Mouse (Mus musculus): ENCODE results near the gene Lrp2. TPM values are rescaled to one million over a fixed set of nuclear protein-coding genes. Genes with fewer than 3 reads are reported as not detected.
A peak's percentile ranks its signal among the peaks of the same experiment; 100 is the strongest.

The Lrp2 gene
- polyA plus RNA-seq, 1 experiment from 2014 or later = 0.84 TPM

GRCm38 (mm10) chr2:69563492-69563891 lies 22.4 kb downstream of the Lrp2 start:
- WGBS = 47% methylated on average over 6 of the region's 6 CpGs
- Histone ChIP-seq H3K4me2 (replicated peaks; ENCODE audit: low read depth, low read length) (no peak overlapping the region), H3K9ac (replicated peaks; ENCODE audit: low read depth, low read length) (no peak overlapping the region), H3K27me3 (ENCODE audit: control insufficient read depth, insufficient read depth, low read length) (peaks cover 6% of the 10 kb centered on the region; the same call in 1 of the 2 replicates), H3K4me1 (ENCODE audit: control insufficient read depth, insufficient read depth, low read length) (no peaks in the 10 kb centered on the region), H3K27ac (ENCODE audit: low read length) (no peak overlapping the region), H3K36me3 (ENCODE audit: control insufficient read depth, insufficient read depth, low read length) (no peaks in the 10 kb centered on the region), H3K9me3 (ENCODE audit: control insufficient read depth, low read depth, low read length) (no peaks in the 10 kb centered on the region), H3K4me3 (ENCODE audit: low read depth, low read length) (no peak overlapping the region)
- ATAC-seq (ENCODE audit: insufficient number of reproducible peaks, insufficient read depth, low FRiP score, low read depth) = no peak

DNA sequence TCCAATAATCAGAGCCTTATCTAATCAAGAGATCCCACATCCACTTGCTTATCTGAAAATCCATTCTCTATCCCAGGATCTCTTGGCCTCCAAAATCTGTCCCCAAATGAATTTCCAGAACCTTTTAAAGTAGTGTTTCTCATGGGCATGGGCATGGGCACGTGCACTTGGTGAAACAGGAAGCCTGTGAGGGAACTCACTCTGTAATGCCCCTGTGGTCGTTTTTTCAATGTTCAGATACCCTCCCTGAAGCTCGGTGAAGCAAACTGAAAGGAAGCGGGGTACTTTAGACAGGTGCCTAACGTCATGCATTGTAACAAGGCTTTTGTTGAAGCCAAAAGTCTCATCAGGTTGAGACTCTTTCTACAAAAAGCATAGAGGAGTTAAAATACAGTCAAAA lies 23.1 kb downstream of the Lrp2 start:
- no peak overlapping the region for H3K9ac ChIP-seq (replicated peaks; ENCODE audit: low read depth, low read length)

DNA sequence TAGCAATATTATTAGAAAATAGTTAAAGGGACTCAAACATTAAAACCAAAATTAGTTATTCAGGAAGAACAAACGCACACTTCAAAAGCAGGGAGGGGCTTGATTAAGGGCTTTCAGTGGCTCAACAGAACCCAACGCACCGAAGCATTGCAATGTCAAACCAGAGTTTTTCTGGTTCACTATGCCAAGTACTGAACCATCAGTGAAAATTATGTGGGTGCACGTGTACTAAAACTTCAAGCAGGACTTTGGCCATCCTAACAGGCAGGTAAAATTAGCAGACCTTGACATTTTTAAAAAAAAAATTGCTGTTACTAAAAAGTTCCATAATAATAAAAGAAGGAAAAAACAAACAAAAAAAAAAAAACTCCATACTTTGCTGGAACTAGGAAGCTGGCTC lies 25.6 kb downstream of the Lrp2 start:
- WGBS = 56% methylated on average over 4 of the region's 4 CpGs

More for the DNA sequence above, 23.1 kb downstream of the Lrp2 start:
- Histone ChIP-seq H3K27ac (ENCODE audit: low read length) (no peak overlapping the region), H3K4me2 (replicated peaks; ENCODE audit: low read depth, low read length) (no peak overlapping the region), H3K4me3 (ENCODE audit: low read depth, low read length) (no peak overlapping the region), H3K36me3 (ENCODE audit: control insufficient read depth, insufficient read depth, low read length) (no peaks in the 10 kb centered on the region), H3K9me3 (ENCODE audit: control insufficient read depth, low read depth, low read length) (no peaks in the 10 kb centered on the region), H3K27me3 (ENCODE audit: control insufficient read depth, insufficient read depth, low read length) (peaks cover 6% of the 10 kb centered on the region; the same call in 1 of the 2 replicates), H3K4me1 (ENCODE audit: control insufficient read depth, insufficient read depth, low read length) (no peaks in the 10 kb centered on the region)
- ATAC-seq (ENCODE audit: insufficient number of reproducible peaks, insufficient read depth, low FRiP score, low read depth) = no peak
- WGBS = 62% methylated on average over 5 of the region's 5 CpGs

DNA sequence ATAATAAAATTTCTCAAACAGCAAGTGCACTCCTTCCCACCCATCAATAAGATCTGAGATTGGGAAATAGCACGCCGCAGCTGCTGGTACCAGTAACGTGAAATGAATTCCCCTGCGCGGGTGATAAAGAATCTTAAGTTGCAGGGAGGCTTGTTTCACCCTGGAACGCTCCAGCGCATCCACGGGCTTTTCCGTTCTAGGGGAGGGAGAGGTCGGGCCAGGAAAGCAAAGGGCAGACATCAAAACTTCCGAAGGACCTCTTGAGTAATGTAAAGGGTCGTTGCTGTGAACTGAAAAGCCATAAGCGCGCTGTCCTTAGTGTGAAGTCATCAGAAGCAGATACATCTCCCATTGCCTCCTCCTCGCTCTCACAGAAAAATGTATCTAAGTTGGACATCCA lies 26.5 kb downstream of the Lrp2 start:
- H3K27ac ChIP-seq (ENCODE audit: low read length) = no peak overlapping the region
- H3K36me3 ChIP-seq (ENCODE audit: control insufficient read depth, insufficient read depth, low read length) = no peaks in the 10 kb centered on the region
- no peak overlapping the region for H3K9ac ChIP-seq (replicated peaks; ENCODE audit: low read depth, low read length)
- peaks cover 6% of the 10 kb centered on the region; the same call in 1 of the 2 replicates for H3K27me3 ChIP-seq (ENCODE audit: control insufficient read depth, insufficient read depth, low read length)
- no peaks in the 10 kb centered on the region for H3K4me1 ChIP-seq (ENCODE audit: control insufficient read depth, insufficient read depth, low read length)
- no peak overlapping the region for H3K4me2 ChIP-seq (replicated peaks; ENCODE audit: low read depth, low read length)
- H3K9me3 ChIP-seq (ENCODE audit: control insufficient read depth, low read depth, low read length) = no peaks in the 10 kb centered on the region
- no peak overlapping the region for H3K4me3 ChIP-seq (ENCODE audit: low read depth, low read length)
- no peak for ATAC-seq (ENCODE audit: insufficient number of reproducible peaks, insufficient read depth, low FRiP score, low read depth)
- 34% methylated on average over 15 of the region's 15 CpGs for WGBS

More for the DNA sequence above, 25.6 kb downstream of the Lrp2 start:
- ATAC-seq (ENCODE audit: insufficient number of reproducible peaks, insufficient read depth, low FRiP score, low read depth) = no peak
- Histone ChIP-seq H3K36me3 (ENCODE audit: control insufficient read depth, insufficient read depth, low read length) (no peaks in the 10 kb centered on the region), H3K4me1 (ENCODE audit: control insufficient read depth, insufficient read depth, low read length) (no peaks in the 10 kb centered on the region), H3K4me3 (ENCODE audit: low read depth, low read length) (no peak overlapping the region), H3K4me2 (replicated peaks; ENCODE audit: low read depth, low read length) (no peak overlapping the region), H3K9me3 (ENCODE audit: control insufficient read depth, low read depth, low read length) (no peaks in the 10 kb centered on the region), H3K27ac (ENCODE audit: low read length) (no peak overlapping the region), H3K27me3 (ENCODE audit: control insufficient read depth, insufficient read depth, low read length) (peaks cover 6% of the 10 kb centered on the region; the same call in 1 of the 2 replicates), H3K9ac (replicated peaks; ENCODE audit: low read depth, low read length) (no peak overlapping the region)

DNA sequence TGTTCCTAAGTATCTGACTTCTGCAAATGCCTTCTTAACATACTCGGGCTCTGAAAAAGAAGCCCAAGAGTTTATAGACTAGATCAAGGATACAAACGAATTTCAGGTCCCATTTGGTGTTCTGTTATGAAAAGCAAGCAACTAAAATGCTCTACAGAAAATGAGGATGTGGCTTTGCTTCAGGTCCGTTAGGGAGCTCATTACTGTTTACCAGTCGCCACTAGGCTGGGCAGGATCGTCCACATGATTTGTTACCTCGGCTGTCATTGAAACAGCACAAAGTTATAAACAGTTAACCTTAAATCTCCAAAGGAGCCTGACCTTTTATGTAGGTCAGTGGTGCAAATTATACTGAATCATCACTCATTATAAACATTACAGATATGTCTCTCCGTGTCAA lies 29.2 kb downstream of the Lrp2 start:
- Histone ChIP-seq H3K36me3 (ENCODE audit: control insufficient read depth, insufficient read depth, low read length) (no peaks in the 10 kb centered on the region), H3K9me3 (ENCODE audit: control insufficient read depth, low read depth, low read length) (no peaks in the 10 kb centered on the region), H3K4me1 (ENCODE audit: control insufficient read depth, insufficient read depth, low read length) (no peaks in the 10 kb centered on the region), H3K27ac (ENCODE audit: low read length) (no peak overlapping the region), H3K27me3 (ENCODE audit: control insufficient read depth, insufficient read depth, low read length) (peaks cover 6% of the 10 kb centered on the region; the same call in 1 of the 2 replicates), H3K9ac (replicated peaks; ENCODE audit: low read depth, low read length) (no peak overlapping the region), H3K4me3 (ENCODE audit: low read depth, low read length) (no peak overlapping the region), H3K4me2 (replicated peaks; ENCODE audit: low read depth, low read length) (no peak overlapping the region)
- WGBS = 25% methylated on average over 7 of the region's 7 CpGs
- ATAC-seq (ENCODE audit: insufficient number of reproducible peaks, insufficient read depth, low FRiP score, low read depth) = no peak

DNA sequence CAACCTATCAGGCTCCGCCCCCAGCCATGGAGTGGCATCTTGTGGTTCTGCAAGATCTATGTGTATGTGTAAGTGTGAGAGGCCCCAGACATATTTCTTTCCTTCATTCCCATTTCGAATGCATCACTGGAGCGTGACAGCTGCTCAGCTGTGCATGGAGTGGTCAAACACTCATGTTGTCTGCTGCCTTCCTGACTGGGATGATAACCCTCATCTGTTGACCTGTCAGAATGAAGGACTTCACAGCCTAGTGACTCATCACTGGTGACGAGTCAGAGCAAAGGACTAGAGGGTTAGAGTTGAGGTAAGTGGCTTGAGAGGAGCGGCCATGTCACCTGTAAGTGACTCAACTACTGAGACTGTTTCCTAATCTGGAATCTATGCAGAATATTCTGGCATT lies 34.2 kb downstream of the Lrp2 start:
- Histone ChIP-seq H3K4me1 (ENCODE audit: control insufficient read depth, insufficient read depth, low read length) (no peaks in the 10 kb centered on the region), H3K4me2 (replicated peaks; ENCODE audit: low read depth, low read length) (no peak overlapping the region)
- 75% methylated on average over 5 of the region's 5 CpGs for WGBS

GRCm38 (mm10) chr2:69546823-69547222 lies 39.0 kb downstream of the Lrp2 start:
- H3K9ac ChIP-seq (replicated peaks; ENCODE audit: low read depth, low read length) = no peak overlapping the region
- H3K27me3 ChIP-seq (ENCODE audit: control insufficient read depth, insufficient read depth, low read length) = no peaks in the 10 kb centered on the region
- no peak overlapping the region for H3K27ac ChIP-seq (ENCODE audit: low read length)
- no peak overlapping the region for H3K4me3 ChIP-seq (ENCODE audit: low read depth, low read length)
- H3K4me2 ChIP-seq (replicated peaks; ENCODE audit: low read depth, low read length) = no peak overlapping the region
- WGBS = 78% methylated on average over 11 of the region's 11 CpGs
- no peak for ATAC-seq (ENCODE audit: insufficient number of reproducible peaks, insufficient read depth, low FRiP score, low read depth)
- no peaks in the 10 kb centered on the region for H3K36me3 ChIP-seq (ENCODE audit: control insufficient read depth, insufficient read depth, low read length)
- H3K4me1 ChIP-seq (ENCODE audit: control insufficient read depth, insufficient read depth, low read length) = no peaks in the 10 kb centered on the region
- no peaks in the 10 kb centered on the region for H3K9me3 ChIP-seq (ENCODE audit: control insufficient read depth, low read depth, low read length)

More for the DNA sequence above, 34.2 kb downstream of the Lrp2 start:
- Histone ChIP-seq H3K27ac (ENCODE audit: low read length) (no peak overlapping the region), H3K9ac (replicated peaks; ENCODE audit: low read depth, low read length) (no peak overlapping the region), H3K9me3 (ENCODE audit: control insufficient read depth, low read depth, low read length) (no peaks in the 10 kb centered on the region), H3K27me3 (ENCODE audit: control insufficient read depth, insufficient read depth, low read length) (no peaks in the 10 kb centered on the region), H3K36me3 (ENCODE audit: control insufficient read depth, insufficient read depth, low read length) (no peaks in the 10 kb centered on the region), H3K4me3 (ENCODE audit: low read depth, low read length) (no peak overlapping the region)
- ATAC-seq (ENCODE audit: insufficient number of reproducible peaks, insufficient read depth, low FRiP score, low read depth) = no peak

DNA sequence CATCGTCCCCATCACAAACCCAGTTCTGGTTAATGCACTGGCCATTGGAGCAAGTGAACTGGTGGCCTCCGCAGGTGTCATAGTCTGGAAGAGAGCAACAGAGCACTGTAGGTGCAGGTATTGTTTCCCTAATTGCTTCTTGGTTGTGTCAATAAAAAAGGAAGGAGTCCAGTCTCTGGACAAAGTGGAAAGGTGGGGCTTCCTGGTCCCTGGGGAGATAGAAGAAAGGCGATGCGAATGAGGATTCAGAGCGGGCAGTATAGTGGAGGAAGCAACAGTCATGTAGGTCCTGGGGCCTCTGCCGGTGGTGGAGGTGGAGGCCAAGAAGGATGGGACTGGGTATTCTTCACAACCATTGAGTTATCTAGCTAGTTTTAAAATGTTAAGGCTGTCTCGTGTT lies 49.8 kb downstream of the Lrp2 start:
- Histone ChIP-seq H3K27me3 (ENCODE audit: control insufficient read depth, insufficient read depth, low read length) (no peaks in the 10 kb centered on the region), H3K4me3 (ENCODE audit: low read depth, low read length) (no peak overlapping the region), H3K4me2 (replicated peaks; ENCODE audit: low read depth, low read length) (no peak overlapping the region), H3K36me3 (ENCODE audit: control insufficient read depth, insufficient read depth, low read length) (no peaks in the 10 kb centered on the region), H3K27ac (ENCODE audit: low read length) (no peak overlapping the region), H3K9me3 (ENCODE audit: control insufficient read depth, low read depth, low read length) (no peaks in the 10 kb centered on the region), H3K9ac (replicated peaks; ENCODE audit: low read depth, low read length) (no peak overlapping the region), H3K4me1 (ENCODE audit: control insufficient read depth, insufficient read depth, low read length) (no peaks in the 10 kb centered on the region)
- 80% methylated on average over 7 of the region's 7 CpGs for WGBS
- ATAC-seq (ENCODE audit: insufficient number of reproducible peaks, insufficient read depth, low FRiP score, low read depth) = no peak

DNA sequence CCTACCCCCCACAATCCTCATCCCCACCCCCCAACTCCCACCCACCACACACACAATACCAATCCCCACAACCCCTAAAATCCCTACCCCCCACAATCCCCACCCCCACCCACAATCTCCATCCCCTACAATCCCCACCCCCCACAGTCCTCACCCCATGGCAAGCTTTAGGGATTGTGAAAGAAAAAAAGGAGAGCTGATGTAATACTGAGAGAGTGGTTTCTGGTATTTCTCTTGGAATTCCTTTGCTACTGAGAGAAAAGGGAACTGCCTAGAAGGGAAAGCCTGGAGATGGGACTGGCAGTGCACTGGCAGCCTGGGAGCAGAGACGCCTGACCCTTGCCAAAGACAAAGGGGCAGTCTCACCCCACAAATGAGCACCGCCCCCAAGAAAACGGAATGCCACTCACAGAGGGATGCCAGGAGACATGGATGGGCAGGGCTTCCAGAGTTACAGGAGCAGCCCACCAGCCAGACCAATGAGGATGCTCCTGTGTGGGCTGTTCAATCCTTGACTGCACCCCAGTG lies 54.3 kb downstream of the Lrp2 start:
- Histone ChIP-seq H3K9me3 (ENCODE audit: control insufficient read depth, low read depth, low read length) (no peaks in the 10 kb centered on the region), H3K27me3 (ENCODE audit: control insufficient read depth, insufficient read depth, low read length) (no peaks in the 10 kb centered on the region), H3K9ac (replicated peaks; ENCODE audit: low read depth, low read length) (no peak overlapping the region), H3K4me3 (ENCODE audit: low read depth, low read length) (no peak overlapping the region), H3K4me2 (replicated peaks; ENCODE audit: low read depth, low read length) (no peak overlapping the region), H3K27ac (ENCODE audit: low read length) (no peak overlapping the region), H3K4me1 (ENCODE audit: control insufficient read depth, insufficient read depth, low read length) (no peaks in the 10 kb centered on the region), H3K36me3 (ENCODE audit: control insufficient read depth, insufficient read depth, low read length) (no peaks in the 10 kb centered on the region)
- ATAC-seq (ENCODE audit: insufficient number of reproducible peaks, insufficient read depth, low FRiP score, low read depth) = 0 out of 2 replicates have a peak, but pooled peaks have one; percentile 23
- WGBS = 40% methylated on average over 3 of the region's 3 CpGs
